Mouse (Mus musculus) midbrain, postnatal 0 days (tissue): ENCODE measurements around the gene Camk2n1. TPM values are rescaled to one million over a fixed set of nuclear protein-coding genes. Genes with fewer than 3 reads are reported as not detected.

ENCODE experiments used
- ATAC-seq: fragments of 200-750 bp; cut with Nextera tagmentation; 2 replicates; pipeline ENCODE4 v1.8.0; 2017; ENCODE audit warnings: moderate number of reproducible peaks, mild to moderate bottlenecking, moderate TSS enrichment, moderate library complexity; ENCODE audit not compliant: low FRiP score
- DNase-seq: peaks from one replicate; pipeline ENCODE4 v3.0.0-alpha.2; 2015; ENCODE audit warnings: low spot score
- H3K27ac ChIP-seq: fragments of 300-500 bp; sonication (generic); 2 replicates; pipeline ENCODE4 v1.5.1; 2014; ENCODE audit warnings: low read depth, mild to moderate bottlenecking, low read length, mixed read lengths
- H3K27me3 ChIP-seq: fragments of 300-500 bp; sonication (generic); 2 replicates; pipeline ENCODE4 v1.6.1; 2014; ENCODE audit warnings: low read length, control low read depth, mixed read lengths; ENCODE audit not compliant: insufficient read depth
- H3K36me3 ChIP-seq: fragments of 300-500 bp; sonication (generic); 2 replicates; pipeline ENCODE4 v1.6.1; 2014; ENCODE audit warnings: low read length, control low read depth, mixed read lengths; ENCODE audit not compliant: insufficient read depth
- H3K4me1 ChIP-seq: fragments of 300-500 bp; sonication (generic); 2 replicates; pipeline ENCODE4 v1.6.1; 2014; ENCODE audit warnings: mild to moderate bottlenecking, control low read depth, antibody characterized with exemption, low read length, mixed read lengths; ENCODE audit not compliant: insufficient read depth
- H3K4me2 ChIP-seq: fragments of 300-500 bp; sonication (generic); 2 replicates; pipeline ENCODE4 v1.6.1; 2014; ENCODE audit warnings: low read depth, mild to moderate bottlenecking, low read length, mixed read lengths; ENCODE audit not compliant: poor library complexity, severe bottlenecking
- H3K4me3 ChIP-seq: fragments of 300-500 bp; sonication (generic); 2 replicates; pipeline ENCODE4 v1.5.1; 2014; ENCODE audit warnings: low read depth, mild to moderate bottlenecking, low read length, moderate library complexity
- H3K9ac ChIP-seq: fragments of 300-500 bp; sonication (generic); replicated peaks from 2 replicates; pipeline ENCODE4 v1.6.1; 2014; ENCODE audit warnings: mild to moderate bottlenecking, low read length, moderate library complexity, mixed read lengths; ENCODE audit not compliant: poor library complexity, severe bottlenecking
- H3K9me3 ChIP-seq: fragments of 300-500 bp; sonication (generic); 2 replicates; pipeline ENCODE4 v1.6.1; 2016; ENCODE audit warnings: low read length, control low read depth
- CTCF ChIP-seq: IDR thresholded peaks from 2 replicates; pipeline ENCODE4 v1.5.1; 2016; ENCODE audit warnings: antibody characterized with exemption, mild to moderate bottlenecking
- WGBS: fragments of 180-500 bp; shearing (Covaris S2); extraction: QIAGEN DNeasy Blood & Tissue Kit; methylation state at CpG from one replicate; pipeline ENCODE4 v1.1.7; 2014; 5-methylcytosine and 5-hydroxymethylcytosine counted together
- polyA plus RNA-seq: library from polyadenylated mRNA; unstranded; fragments of >200 nt; fragmentation: Nextera tagmentation; extraction: Ambion mirVana; gene quantifications from 2 replicates; pipeline ENCODE4 v1.2.1, GENCODE M21; 2015
- total RNA-seq: library from RNA; depleted of rRNA; stranded (reverse); fragments of >200 nt; gene quantifications from 2 replicates; pipeline ENCODE4 v1.2.3, GENCODE M21; 2014

The Camk2n1 gene
- total and polyA plus RNA-seq, 2 experiments from 2014 or later = 29.2 to 50.9 TPM

DNA sequence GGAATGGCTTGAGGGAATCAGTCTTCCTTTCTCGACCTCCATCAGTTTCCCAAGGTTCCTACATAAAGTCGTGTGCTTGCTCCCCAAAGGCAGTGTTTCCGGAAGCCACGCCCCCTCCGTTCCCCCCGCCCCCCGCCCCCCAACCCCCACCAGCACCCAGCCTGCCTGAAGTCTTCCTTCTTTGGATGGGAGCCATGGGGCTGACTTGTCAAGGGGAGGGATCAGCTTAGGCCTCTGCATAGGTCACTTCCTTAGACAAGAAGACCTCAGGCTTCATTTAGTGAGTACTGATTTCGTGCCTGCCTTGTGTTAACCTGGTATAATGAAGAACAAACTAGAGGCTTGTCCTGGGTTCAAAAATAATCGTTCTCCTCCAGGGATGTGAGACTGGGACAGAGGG, 6.8 kb downstream of the Camk2n1 start:
- Histone ChIP-seq H3K9ac (no peak overlapping the region), H3K27me3 (no peaks in the 10 kb centered on the region), H3K4me3 (no peak overlapping the region), H3K9me3 (no peaks in the 10 kb centered on the region), H3K4me2 (no peak overlapping the region), H3K36me3 (no peaks in the 10 kb centered on the region), H3K4me1 (peaks cover 35% of the 10 kb centered on the region; the same call in 1 of the 2 replicates), H3K27ac (no peak overlapping the region)
- DNase-seq (no peak), ATAC-seq (no peak)
- TF ChIP-seq CTCF = no peak
- 33% methylated on average over 9 of the region's 9 CpGs for WGBS

DNA sequence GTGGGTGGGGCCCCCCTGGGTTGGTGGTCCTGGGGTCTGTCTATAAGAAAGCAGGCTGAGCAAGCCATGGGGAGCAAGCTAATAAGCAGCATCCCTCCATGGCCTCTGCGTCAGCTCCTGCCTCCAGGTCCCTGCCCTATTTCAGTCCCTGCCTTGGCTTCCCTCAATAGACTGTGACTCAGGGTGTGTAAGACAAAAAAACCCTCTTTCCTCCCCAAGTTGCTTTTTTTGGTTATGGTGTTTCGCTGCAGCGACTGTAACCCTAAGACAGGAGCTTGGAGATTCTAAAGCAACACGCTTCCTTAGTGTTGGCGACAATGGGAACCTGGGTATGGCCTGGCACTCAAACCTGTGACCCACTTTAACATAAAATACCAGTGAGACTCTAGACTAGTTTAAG, 7.4 kb downstream of the Camk2n1 start:
- Histone ChIP-seq H3K4me1 (peaks cover 35% of the 10 kb centered on the region; the same call in 1 of the 2 replicates), H3K9me3 (no peaks in the 10 kb centered on the region), H3K27ac (no peak overlapping the region), H3K27me3 (no peaks in the 10 kb centered on the region), H3K4me3 (no peak overlapping the region), H3K4me2 (no peak overlapping the region), H3K36me3 (no peaks in the 10 kb centered on the region), H3K9ac (no peak overlapping the region)
- DNase-seq (no peak), ATAC-seq (no peak)
- 98% methylated on average over 5 of the region's 5 CpGs for WGBS
- no peak for TF ChIP-seq CTCF

DNA sequence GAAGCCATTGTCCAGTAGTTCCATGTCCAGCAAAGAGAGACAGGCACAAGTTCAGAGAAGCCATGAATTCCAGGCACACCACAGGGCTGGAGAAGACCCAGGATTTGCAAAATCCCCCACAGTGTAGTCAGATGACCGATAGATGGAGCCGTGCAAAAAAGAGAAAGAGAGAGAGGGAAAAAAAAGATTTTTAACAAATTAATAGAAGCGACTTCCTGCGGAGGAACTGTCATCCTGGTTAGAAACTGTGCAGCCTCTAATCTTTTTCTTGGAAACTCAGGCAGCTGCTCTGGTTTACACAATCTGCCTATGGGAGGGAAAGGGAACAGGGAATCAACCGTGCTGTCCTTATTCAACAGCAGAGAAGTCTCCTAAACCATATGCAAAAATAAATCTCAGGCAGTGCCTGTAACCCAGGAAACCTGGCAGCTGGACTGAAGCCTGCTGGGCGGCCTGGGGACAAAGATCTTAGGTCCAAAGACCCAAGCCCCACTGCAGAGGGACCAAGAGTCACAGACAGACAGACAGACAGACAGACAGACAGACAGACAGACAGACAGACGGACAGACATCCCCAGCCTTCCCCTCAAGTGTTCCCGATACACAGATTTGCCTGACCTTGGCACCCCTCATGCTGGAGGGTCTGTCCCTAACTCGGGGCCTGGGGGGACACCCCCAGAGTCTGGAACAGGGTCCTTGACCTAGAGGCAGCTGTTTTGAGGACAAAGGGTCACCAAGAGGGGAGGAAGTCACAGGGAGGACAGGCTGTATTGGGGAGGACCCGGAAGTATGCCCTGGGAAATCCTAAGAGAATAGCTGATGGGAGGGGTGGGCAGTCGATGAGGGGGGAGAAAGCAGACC, 9.1 kb downstream of the Camk2n1 start:
- Histone ChIP-seq H3K9ac (0 out of 2 replicates have a peak overlapping the region, but pooled peaks have one; percentile 36), H3K9me3 (no peaks in the 10 kb centered on the region), H3K27me3 (no peaks in the 10 kb centered on the region), H3K27ac (peak overlapping the region; percentile 69), H3K36me3 (no peaks in the 10 kb centered on the region), H3K4me3 (no peak overlapping the region), H3K4me1 (peaks cover 29% of the 10 kb centered on the region; the same call in 1 of the 2 replicates), H3K4me2 (peak overlapping the region; percentile 18)
- TF ChIP-seq CTCF = peak; percentile 74
- ATAC-seq = 0 out of 2 replicates have a peak, but pooled peaks have one; percentile 45
- WGBS = 1% methylated on average over 11 of the region's 11 CpGs
- DNase-seq = peak; percentile 83

GRCm38 (mm10) chr4:138463832-138464487, 9.8 kb downstream of the Camk2n1 start:
- H3K27me3 ChIP-seq = no peaks in the 10 kb centered on the region
- H3K4me1 ChIP-seq = peaks cover 29% of the 10 kb centered on the region; the same call in 1 of the 2 replicates
- no peaks in the 10 kb centered on the region for H3K36me3 ChIP-seq
- DNase-seq (peak; percentile 84), ATAC-seq (peak; percentile 69; the same call in 1 of the 2 replicates)
- no peak overlapping the region for H3K4me3 ChIP-seq
- no peak; the same call in 1 of the 2 replicates for TF ChIP-seq CTCF
- 0 out of 2 replicates have a peak overlapping the region, but pooled peaks have one; percentile 36 for H3K9ac ChIP-seq
- peak overlapping the region; percentile 69 for H3K27ac ChIP-seq
- H3K4me2 ChIP-seq = peak overlapping the region; percentile 24
- WGBS = 12% methylated on average over 11 of the region's 11 CpGs
- no peaks in the 10 kb centered on the region for H3K9me3 ChIP-seq

- Histone ChIP-seq H3K9me3 (no peaks in the 10 kb centered on the region), H3K27me3 (no peaks in the 10 kb centered on the region), H3K4me3 (no peak overlapping the region), H3K4me2 (peak overlapping the region; percentile 24), H3K9ac (no peak overlapping the region), H3K27ac (0 out of 2 replicates have a peak overlapping the region, but pooled peaks have one; percentile 18), H3K36me3 (no peaks in the 10 kb centered on the region), H3K4me1 (peaks cover 28% of the 10 kb centered on the region; the same call in 1 of the 2 replicates)
- WGBS = 2% methylated on average over 18 of the region's 22 CpGs
- ATAC-seq (peak; percentile 68; the same call in 1 of the 2 replicates), DNase-seq (peak; percentile 81)
- TF ChIP-seq CTCF = no peak
These were observed 10.7 kb downstream of the Camk2n1 start for GRCm38 (mm10) chr4:138464667-138465353.
